Mouse (Mus musculus) heart, postnatal 0 days (tissue): ENCODE measurements at regions not wholly inside any gene's neighbourhood (a gene's known extent, or its start where the extent isn't known, plus 50 kb on each side); places are given as distances from the start of the nearest gene placed in this dataset.

Source experiments
- CTCF ChIP-seq: IDR thresholded peaks from 2 replicates; pipeline ENCODE4 v1.5.1; 2016; ENCODE audit warnings: antibody characterized with exemption, control low read depth, low read depth
- EP300 ChIP-seq: IDR thresholded peaks from 2 replicates; pipeline ENCODE4 v1.6.1; 2016; ENCODE audit warnings: antibody characterized with exemption, low read depth

GRCm38 (mm10) chr3:155390666-155391065 lies 297.4 kb downstream of the Lrriq3 start:
- TF ChIP-seq CTCF (no peak), EP300 (no peak)
